Mouse (Mus musculus) frontal cortex, adult (tissue): ENCODE results near the gene Kctd11.
"Not testable (repeated sequence)": the region's sequence is repeated elsewhere in the genome, so short reads cannot be mapped to it uniquely, and the experiment has no call there.

Source experiments
- ATAC-seq: cut with Nextera tagmentation; 2 replicates; pipeline ENCODE4 v1.9.2; 2017; ENCODE audit warnings: mild to moderate bottlenecking, moderate library complexity, mixed read lengths; ENCODE audit not compliant: low TSS enrichment

The Kctd11 gene

GRCm38 (mm10) chr11:69880853-69881603, at the start of gene Kctd11:
Gene Kctd11 (minus strand): TSS chr11:69881406.
- peak; percentile 62; the same call in 1 of the 2 replicates for ATAC-seq

GRCm38 (mm10) chr11:69930176-69930575, 49.0 kb upstream of the Kctd11 start:
- ATAC-seq = not testable (repeated sequence)

GRCm38 (mm10) chr11:69929712-69930111, 48.5 kb upstream of the Kctd11 start:
- ATAC-seq = no peak

GRCm38 (mm10) chr11:69927501-69927900, 46.3 kb upstream of the Kctd11 start:
- no peak for ATAC-seq

- no peak for ATAC-seq
These were observed 41.6 kb upstream of the Kctd11 start for GRCm38 (mm10) chr11:69922796-69923195.

- ATAC-seq = no peak; the same call in 1 of the 2 replicates
These were observed 41.0 kb upstream of the Kctd11 start for GRCm38 (mm10) chr11:69922012-69922756.

GRCm38 (mm10) chr11:69921114-69922011, 40.2 kb upstream of the Kctd11 start, which contains the start of gene Eif5a:
Gene Eif5a (minus strand): TSS chr11:69921958.
- peak; percentile 93 for ATAC-seq

- 0 out of 2 replicates have a peak, but pooled peaks have one; percentile 11 for ATAC-seq
These were observed 39.2 kb upstream of the Kctd11 start for GRCm38 (mm10) chr11:69920266-69921031.

- no peak for ATAC-seq
These were observed 38.6 kb upstream of the Kctd11 start for GRCm38 (mm10) chr11:69919661-69920265.

GRCm38 (mm10) chr11:69919053-69919452, 37.8 kb upstream of the Kctd11 start:
- ATAC-seq = no peak

- ATAC-seq = no peak
These were observed 36.9 kb upstream of the Kctd11 start for GRCm38 (mm10) chr11:69918118-69918517.

GRCm38 (mm10) chr11:69917379-69917948, 36.3 kb upstream of the Kctd11 start:
- no peak for ATAC-seq

GRCm38 (mm10) chr11:69916652-69917378, 35.6 kb upstream of the Kctd11 start:
- not testable (repeated sequence) for ATAC-seq

GRCm38 (mm10) chr11:69915667-69916627, 34.7 kb upstream of the Kctd11 start:
- ATAC-seq = no peak

GRCm38 (mm10) chr11:69914917-69915430, 33.8 kb upstream of the Kctd11 start:
- ATAC-seq = no peak

- ATAC-seq = no peak
These were observed 33.2 kb upstream of the Kctd11 start for GRCm38 (mm10) chr11:69914372-69914764.

- peak; percentile 91 for ATAC-seq
These were observed 32.6 kb upstream of the Kctd11 start, which contains the start of gene Gps2 for GRCm38 (mm10) chr11:69913554-69914371. Gene Gps2 (plus strand): TSS chr11:69913888.
